Mouse (Mus musculus) CH12F3 (cell line): ENCODE data around the gene Gch1.

ENCODE experiments used
- in situ Hi-C: fragments of 300-500 bp; cut with MboI; formaldehyde crosslinking; loops from 2 replicates; pipeline ENCODE4 v1.14.3; 2020; ENCODE audit warnings: low sequenced_read_pairs

Gene Gch1

GRCm38 (mm10) chr14:47188848-47189634 is at the start of gene Gch1:
Gene Gch1, minus strand, starts transcription at chr14:47189413.
- in situ Hi-C loops: no loop called here

DNA sequence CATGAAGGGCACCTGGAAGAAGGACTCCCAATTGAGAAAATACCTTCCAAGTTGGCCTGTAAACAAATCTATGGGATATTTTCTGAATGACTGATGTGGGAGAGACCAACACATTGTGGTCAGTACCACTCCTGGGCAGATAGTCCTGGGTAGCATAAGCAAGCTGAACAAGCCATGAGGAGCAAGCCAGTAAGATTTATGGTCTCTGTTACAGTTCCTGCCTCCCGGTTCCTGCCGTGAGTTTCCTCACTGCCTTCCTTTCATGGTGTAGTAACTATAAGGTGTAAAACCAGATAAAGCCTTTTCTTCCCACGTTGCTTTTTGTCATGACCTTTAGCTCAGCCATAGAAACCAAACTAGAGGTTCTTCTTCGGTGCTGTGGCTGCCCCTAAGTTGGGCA is 48.1 kb upstream of the Gch1 start:
- in situ Hi-C loops: no loop called here

DNA sequence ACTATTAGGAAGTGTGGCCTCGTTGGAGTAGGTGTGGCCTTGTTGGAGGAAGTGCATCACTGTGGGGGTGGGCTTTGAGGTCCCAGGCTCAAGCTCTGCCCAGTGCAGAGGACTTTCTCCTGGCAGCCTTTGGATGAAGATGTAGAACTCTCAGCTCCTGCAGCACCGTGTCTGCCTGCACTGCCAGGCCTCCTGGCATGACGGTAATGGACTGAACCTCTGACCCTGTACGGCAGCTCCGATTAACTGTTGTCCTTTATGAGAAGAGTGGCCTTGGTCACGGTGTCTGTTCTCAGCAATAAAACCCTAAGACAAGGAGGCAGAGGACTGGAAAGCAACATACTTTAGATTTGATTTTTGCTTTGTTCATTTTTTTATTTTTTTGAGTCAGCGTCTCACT is 47.3 kb upstream of the Gch1 start:
- in situ Hi-C loops: no loop called here

- in situ Hi-C loops: no loop called here
Measured at GRCm38 (mm10) chr14:47234526-47235250, 45.5 kb upstream of the Gch1 start.

- in situ Hi-C loops: no loop called here
Measured at GRCm38 (mm10) chr14:47234032-47234431, 44.8 kb upstream of the Gch1 start.

- in situ Hi-C loops: no loop called here
Measured at GRCm38 (mm10) chr14:47233602-47234001, 44.4 kb upstream of the Gch1 start.

DNA sequence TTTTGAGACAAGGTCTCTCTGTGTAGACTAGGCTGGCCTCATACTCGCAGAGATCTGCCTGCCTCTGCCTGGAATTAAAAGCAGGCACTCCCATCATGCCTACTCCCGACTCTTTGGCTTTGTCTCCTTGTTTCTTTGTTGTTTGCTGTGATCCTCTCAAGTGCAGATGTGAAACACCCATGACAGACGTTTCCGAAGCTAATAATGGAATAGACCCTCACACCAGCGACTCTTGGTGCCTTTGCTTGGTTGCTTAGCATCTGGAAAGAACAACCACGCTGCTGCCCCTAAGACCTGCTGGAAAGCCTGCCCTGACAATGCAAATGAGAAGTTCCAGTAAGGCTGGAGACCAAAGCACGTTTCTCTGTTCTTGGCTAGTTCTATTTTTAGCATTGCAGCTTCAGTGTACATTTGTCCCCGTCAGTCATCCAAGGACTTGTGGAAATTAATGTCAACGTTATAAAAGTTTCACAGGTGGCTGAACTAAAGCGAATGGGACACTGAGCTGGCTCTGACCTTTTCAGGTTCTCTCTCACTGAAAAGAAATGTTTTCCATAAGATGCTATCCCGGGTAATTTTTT is 40.7 kb upstream of the Gch1 start:
- in situ Hi-C loops: no loop called here

GRCm38 (mm10) chr14:47225931-47226330 is 36.7 kb upstream of the Gch1 start:
- in situ Hi-C loops: no loop called here

DNA sequence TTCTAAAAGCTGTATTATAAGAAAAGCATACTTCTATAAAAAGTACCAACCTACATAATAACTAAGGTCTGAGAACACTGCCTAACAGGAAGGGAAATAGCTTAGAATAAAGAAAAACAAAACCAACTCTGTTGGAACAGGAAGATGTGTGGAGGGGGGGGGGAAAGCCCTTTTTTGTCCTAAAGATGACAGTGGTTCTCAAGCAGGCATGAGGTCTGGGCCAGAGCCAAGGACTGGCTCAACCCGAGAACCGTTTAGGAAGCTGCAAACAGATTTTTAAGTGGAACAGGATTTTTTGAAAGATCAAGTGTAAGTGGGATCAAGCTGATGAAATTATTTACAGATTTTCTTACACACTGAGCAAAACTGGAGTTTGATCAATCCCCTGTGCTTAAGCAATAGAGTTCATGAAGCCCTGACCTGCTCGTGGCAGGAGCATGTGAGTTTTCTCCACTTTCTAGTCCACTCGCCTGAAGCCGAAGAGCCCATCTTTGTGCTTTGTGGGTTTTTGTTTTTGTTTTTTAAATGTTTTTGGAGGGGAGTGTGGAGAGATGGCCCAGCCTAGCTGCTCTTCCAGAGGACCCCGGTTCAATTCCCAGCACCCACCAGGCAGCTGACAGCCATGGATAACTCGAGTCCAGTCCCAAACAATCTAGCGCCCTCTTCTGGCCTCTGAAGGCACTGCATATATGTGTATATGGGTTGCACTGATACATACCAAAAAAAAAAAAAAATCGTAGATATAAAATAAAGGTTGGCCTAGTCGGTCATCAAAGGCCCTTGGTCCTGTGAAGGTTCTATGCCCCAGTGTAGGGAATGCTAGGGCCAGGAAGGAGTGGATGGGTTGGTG is 35.5 kb upstream of the Gch1 start:
- in situ Hi-C loops: no loop called here

- in situ Hi-C loops: no loop called here
Measured at GRCm38 (mm10) chr14:47222631-47223450, 33.6 kb upstream of the Gch1 start.

- in situ Hi-C loops: no loop called here
Measured at GRCm38 (mm10) chr14:47221567-47221966, 32.4 kb upstream of the Gch1 start.

DNA sequence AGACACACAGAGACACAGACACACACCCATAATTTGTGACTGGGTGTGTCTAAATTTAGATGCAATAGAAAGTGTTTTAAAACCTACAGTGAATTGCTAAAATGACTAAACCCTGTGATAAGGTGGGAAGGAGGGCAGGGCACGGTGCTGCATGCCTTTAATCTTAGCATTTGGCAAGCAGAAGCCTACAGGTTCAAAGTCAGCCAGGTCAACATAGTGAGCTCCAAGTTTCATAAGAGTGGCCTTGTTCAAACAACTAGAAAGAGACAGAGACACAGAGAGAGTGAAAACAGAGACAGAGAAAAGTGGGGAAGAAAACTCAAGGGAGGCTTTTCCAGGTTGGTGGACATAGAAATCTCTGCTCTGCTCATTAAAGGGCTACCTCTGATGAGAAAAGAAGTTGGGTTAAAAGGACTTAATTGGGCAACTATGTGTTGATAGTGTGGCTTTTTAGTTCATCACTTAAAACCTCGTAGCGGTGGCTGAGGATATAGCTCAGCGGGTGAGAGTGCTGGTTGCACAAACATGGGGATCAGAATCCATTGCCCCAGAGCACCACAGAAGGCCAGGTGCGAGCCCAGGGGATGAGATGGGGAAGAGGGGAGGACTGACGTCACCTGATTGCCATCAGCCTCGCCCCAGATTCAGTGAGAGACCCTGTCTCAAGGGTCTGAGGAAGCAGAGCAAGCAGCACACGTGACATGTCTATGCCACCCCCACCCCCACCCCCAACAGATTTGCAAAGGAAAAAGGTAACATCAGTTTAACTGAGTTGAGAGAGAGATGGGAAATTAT is 31.2 kb upstream of the Gch1 start:
- in situ Hi-C loops: no loop called here

DNA sequence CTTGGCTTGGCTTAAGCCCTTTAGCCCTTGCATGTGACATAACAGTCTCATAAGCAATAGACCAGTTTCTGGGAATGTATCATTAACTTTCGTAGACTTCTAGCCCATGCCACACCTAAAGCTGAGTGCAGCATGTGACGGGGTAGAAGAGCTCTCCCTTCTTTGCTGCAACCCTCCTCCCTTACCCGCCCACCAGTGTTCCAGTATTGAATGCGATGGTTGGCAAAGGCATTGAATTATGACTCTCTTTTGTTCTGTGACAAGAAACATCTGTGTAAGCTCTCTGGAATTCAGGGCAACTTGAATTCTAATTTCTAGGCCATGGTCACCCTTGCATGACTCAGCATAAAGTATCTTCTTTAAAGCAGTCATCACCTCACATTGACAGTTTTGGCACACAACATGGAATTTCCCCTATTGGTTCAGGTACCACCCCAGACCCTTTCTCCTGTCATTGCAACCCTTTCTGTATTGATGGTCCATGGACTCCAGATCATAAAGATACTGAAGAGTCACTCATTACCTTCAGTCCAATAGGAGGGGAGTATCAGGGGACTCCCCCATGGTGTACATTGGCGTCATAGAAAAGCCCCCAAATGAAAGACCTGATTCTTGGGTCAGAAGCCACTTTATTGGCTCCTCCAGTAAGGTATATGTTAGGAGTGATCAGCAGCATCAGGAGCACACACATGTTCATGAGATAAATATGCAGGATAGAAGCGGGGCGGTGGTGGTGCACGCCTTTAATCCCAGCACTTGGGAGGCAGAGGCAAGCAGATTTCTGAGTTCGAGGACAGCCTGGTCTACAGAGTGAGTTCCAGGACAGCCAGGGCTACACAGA is 29.8 kb upstream of the Gch1 start:
- in situ Hi-C loops: no loop called here

DNA sequence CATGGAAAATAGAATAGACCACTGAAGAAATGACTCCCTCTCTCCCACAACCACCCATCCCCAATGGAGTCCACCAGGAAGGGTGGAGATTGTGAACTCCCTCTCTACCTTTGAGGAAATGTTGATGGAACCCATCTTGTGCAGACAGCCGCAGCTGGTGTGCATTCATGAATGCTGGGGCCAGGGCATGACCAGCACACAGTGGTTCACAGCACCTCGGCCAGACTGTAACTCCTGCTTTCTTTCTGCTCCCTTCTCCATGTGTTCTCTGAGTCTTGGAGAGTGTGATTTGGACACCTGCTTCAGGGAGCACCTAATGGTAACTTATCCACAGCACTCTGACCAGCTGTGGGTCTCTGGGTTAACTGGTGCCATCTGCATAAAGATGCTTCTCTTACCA is 27.3 kb upstream of the Gch1 start:
- in situ Hi-C loops: no loop called here

- in situ Hi-C loops: no loop called here
Measured at GRCm38 (mm10) chr14:47214367-47214766, 25.2 kb upstream of the Gch1 start.

GRCm38 (mm10) chr14:47213305-47213704 is 24.1 kb upstream of the Gch1 start:
- in situ Hi-C loops: no loop called here

DNA sequence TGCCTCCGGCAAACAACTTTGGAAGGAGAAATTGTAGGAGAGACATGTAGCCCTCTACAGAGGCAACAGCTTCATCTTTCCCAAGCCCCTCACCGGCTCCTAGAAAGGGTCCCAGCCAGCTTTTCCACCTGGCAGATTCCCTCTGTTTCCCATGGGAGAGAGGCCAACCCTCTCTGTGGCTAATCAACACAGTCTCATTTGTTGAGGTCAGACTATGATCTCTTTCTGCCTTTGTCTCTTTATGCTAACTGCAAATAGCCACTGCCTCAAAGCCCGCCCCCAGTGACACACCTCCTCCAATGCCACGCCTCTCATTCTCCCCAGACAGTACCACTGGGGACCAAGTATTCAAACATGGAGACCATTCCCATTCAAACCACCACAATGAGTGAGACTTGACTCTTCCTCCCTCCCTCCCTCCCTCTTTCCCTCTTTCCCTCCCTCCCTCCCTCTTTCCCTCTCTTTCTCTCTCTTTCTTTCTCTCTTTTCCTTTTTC is 20.5 kb upstream of the Gch1 start:
- in situ Hi-C loops: no loop called here
